Mouse (Mus musculus) stomach, embryonic 15.5 days (tissue): ENCODE results near the gene Exph5. TPM values are rescaled to one million over a fixed set of nuclear protein-coding genes. Genes with fewer than 3 reads are reported as not detected.
A peak's percentile ranks its signal among the peaks of the same experiment; 100 is the strongest.

Source experiments
- ATAC-seq: fragments of 200-750 bp; cut with Nextera tagmentation; 2 replicates; pipeline ENCODE4 v1.8.0; 2017; ENCODE audit warnings: low read depth, moderate number of reproducible peaks, moderate TSS enrichment; ENCODE audit not compliant: insufficient read depth, low FRiP score
- H3K27ac ChIP-seq: fragments of 300-500 bp; sonication (generic); 2 replicates; pipeline ENCODE4 v1.5.1; 2015; ENCODE audit warnings: mild to moderate bottlenecking, inconsistent platforms
- H3K27me3 ChIP-seq: fragments of 300-500 bp; sonication (generic); replicated peaks from 2 replicates; pipeline ENCODE4 v1.6.1; 2015; ENCODE audit warnings: inconsistent platforms
- H3K36me3 ChIP-seq: fragments of 300-500 bp; sonication (generic); 2 replicates; pipeline ENCODE4 v1.6.1; 2015; ENCODE audit warnings: inconsistent platforms
- H3K4me1 ChIP-seq: fragments of 300-500 bp; sonication (generic); 2 replicates; pipeline ENCODE4 v1.6.1; 2015; ENCODE audit warnings: inconsistent platforms
- H3K4me2 ChIP-seq: fragments of 300-500 bp; sonication (generic); 2 replicates; pipeline ENCODE4 v1.6.1; 2015; ENCODE audit warnings: mild to moderate bottlenecking, inconsistent platforms
- H3K4me3 ChIP-seq: fragments of 300-500 bp; sonication (generic); replicated peaks from 2 replicates; pipeline ENCODE4 v1.5.1; 2015; ENCODE audit warnings: inconsistent platforms
- H3K9ac ChIP-seq: fragments of 300-500 bp; sonication (generic); 2 replicates; pipeline ENCODE4 v1.6.1; 2015; ENCODE audit warnings: inconsistent platforms
- H3K9me3 ChIP-seq: fragments of 300-500 bp; sonication (generic); 2 replicates; pipeline ENCODE4 v1.6.1; 2016; ENCODE audit warnings: inconsistent platforms
- WGBS: fragments of 180-500 bp; shearing (Covaris S2); methylation state at CpG from one replicate; pipeline ENCODE4 v1.1.7; 2015; 5-methylcytosine and 5-hydroxymethylcytosine counted together
- polyA plus RNA-seq: library from polyadenylated mRNA; unstranded; fragments of >200 nt; fragmentation: Nextera tagmentation; extraction: Ambion mirVana; gene quantifications from 2 replicates; pipeline ENCODE4 v1.2.1, GENCODE M21; 2015

The Exph5 gene
- polyA plus RNA-seq, 1 experiment from 2014 or later = 7.6 TPM

DNA sequence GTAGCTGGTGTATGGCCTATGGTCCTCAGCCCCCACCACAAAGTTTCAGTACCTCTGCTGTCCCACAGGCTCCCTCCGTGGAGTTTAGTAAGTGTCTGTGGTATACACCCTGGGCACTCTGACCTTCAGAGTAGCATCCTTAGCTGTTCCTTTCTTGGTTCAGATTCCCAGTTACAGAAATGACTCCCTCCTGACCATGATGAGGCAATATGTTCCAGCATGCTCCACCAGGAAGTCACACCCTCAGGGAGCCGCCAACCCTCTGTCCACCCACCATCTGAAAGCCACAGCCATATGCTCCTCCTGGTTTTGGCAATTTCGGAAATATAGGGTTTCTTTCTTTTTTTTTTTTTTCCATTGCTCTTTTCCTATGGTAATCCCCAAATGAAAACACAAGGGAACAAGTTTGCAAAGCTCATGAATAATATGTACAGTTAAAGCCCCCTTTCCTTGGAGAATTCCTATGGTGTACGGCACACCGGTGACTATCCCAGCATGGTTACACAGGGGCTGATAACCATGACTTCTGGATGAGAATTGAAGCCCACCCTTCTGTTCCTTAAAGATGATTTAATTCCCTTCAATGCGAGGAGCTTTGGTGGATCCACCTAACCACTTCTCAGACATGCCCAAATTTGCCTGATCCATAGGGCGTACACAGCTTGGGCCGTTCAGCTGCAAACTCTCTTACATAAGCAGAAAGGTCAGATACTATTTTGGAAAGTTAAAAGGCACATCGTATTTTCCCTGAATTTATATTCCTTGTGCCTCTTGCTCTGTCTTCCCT lies 43.4 kb downstream of the Exph5 start:
- no peaks in the 10 kb centered on the region for H3K9me3 ChIP-seq
- H3K9ac ChIP-seq = no peak overlapping the region
- H3K4me3 ChIP-seq = no peak overlapping the region
- peak overlapping the region; percentile 16; the same call in 1 of the 2 replicates for H3K27ac ChIP-seq
- H3K27me3 ChIP-seq = no peaks in the 10 kb centered on the region
- no peak for ATAC-seq
- 84% methylated on average over 9 of the region's 9 CpGs for WGBS
- no peak overlapping the region for H3K4me2 ChIP-seq
- H3K4me1 ChIP-seq = no peaks in the 10 kb centered on the region
- H3K36me3 ChIP-seq = no peaks in the 10 kb centered on the region

DNA sequence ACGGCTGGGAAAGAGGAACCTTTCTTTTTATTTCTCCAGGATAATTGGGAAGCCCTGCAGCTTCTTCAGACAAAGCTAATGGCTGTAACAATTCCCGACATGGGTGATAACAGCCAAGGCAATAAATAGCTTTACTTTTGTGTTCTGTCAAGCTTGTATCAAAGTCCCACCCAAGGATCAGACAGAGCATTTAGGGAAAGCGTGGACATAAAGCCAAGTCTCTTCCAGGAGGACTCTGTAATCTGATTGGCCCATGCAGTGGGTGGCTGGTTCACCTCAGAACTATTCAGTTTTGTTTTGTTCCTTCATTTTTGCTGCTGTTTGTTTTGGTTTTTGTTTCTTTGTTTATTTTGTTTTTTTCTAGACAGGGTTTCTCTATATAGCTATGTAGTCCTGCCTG lies 44.3 kb downstream of the Exph5 start:
- H3K9ac ChIP-seq = no peak overlapping the region
- WGBS = 59% methylated on average over 3 of the region's 3 CpGs
- H3K27ac ChIP-seq = no peak overlapping the region
- no peaks in the 10 kb centered on the region for H3K4me1 ChIP-seq
- no peak for ATAC-seq
- no peak overlapping the region for H3K4me3 ChIP-seq
- no peak overlapping the region for H3K4me2 ChIP-seq
- H3K9me3 ChIP-seq = no peaks in the 10 kb centered on the region
- H3K27me3 ChIP-seq = no peaks in the 10 kb centered on the region
- H3K36me3 ChIP-seq = 0 out of 2 replicates have a peak, but pooled peaks cover 3% of the 10 kb centered on the region

DNA sequence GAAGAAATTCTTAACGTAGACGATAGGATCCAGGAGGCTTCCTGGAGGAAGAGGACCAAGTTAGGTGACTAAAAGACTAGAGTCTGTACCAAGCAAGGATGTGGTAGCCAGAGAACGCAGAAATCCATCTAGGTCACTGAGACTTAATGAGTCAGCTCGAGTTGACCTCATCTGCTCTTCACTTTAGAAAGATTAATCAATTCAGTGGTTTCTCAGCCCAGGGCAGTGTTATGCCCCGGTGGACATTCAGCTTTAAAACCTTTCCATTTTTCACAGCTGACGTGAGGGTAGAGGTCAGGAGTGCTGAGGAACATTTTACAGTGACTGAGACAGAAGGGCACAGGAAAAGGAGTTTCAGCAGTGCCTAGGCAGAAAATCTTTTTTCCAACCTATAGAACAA lies 44.9 kb downstream of the Exph5 start:
- Histone ChIP-seq H3K27me3 (no peaks in the 10 kb centered on the region), H3K9me3 (no peaks in the 10 kb centered on the region), H3K27ac (no peak overlapping the region), H3K4me3 (no peak overlapping the region), H3K4me2 (no peak overlapping the region), H3K36me3 (0 out of 2 replicates have a peak, but pooled peaks cover 3% of the 10 kb centered on the region), H3K9ac (no peak overlapping the region), H3K4me1 (no peaks in the 10 kb centered on the region)
- no peak for ATAC-seq
- 39% methylated on average over 6 of the region's 6 CpGs for WGBS

DNA sequence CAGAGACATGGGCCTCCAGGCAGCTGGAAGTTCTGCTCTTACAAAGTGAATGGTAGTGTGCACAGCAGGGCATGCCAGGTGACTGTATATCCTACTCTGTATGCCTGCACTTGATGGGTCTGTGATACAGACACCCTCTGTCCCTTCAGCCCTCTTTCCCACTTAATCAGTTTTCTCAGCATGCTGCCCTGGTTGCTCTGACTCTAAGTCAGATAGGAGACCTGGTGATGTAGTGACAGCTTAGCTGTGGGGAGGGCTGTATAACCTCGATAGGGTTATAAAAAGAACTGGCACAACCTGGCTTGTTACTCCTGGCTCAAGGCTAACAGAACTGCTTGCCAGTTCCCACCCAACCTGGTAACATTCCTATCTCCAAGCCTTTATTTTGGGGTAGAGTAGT lies 47.7 kb downstream of the Exph5 start:
- no peak overlapping the region for H3K9ac ChIP-seq
- no peak for ATAC-seq
- H3K4me1 ChIP-seq = no peaks in the 10 kb centered on the region
- H3K27me3 ChIP-seq = no peaks in the 10 kb centered on the region
- H3K4me2 ChIP-seq = no peak overlapping the region
- no peaks in the 10 kb centered on the region for H3K9me3 ChIP-seq
- 0 out of 2 replicates have a peak, but pooled peaks cover 3% of the 10 kb centered on the region for H3K36me3 ChIP-seq
- 91% methylated on average over 1 of the region's 1 CpGs for WGBS
- H3K27ac ChIP-seq = no peak overlapping the region
- no peak overlapping the region for H3K4me3 ChIP-seq

DNA sequence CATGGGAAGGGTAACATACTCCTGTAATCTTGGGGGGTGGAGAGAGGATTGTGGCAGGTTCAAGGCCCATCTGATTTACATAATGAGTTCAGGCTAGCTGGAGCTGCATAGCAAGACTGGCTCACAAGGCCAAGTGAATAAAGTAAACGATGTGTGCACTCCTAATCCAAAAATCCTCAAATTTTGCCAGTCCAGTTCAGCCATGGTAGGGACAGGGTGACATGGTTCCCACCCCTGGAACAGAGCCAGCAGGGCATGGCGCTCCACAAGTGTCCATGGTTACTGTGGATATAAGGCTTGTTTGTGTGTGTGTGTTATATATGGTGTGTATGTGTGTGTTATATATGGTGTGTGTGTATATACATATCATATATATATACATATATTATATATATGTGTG lies 48.9 kb downstream of the Exph5 start:
- ATAC-seq = no peak
- WGBS = 86% methylated on average over 2 of the region's 2 CpGs
- Histone ChIP-seq H3K27ac (no peak overlapping the region), H3K36me3 (0 out of 2 replicates have a peak, but pooled peaks cover 3% of the 10 kb centered on the region), H3K4me1 (no peaks in the 10 kb centered on the region), H3K4me2 (no peak overlapping the region), H3K9ac (no peak overlapping the region), H3K27me3 (no peaks in the 10 kb centered on the region), H3K9me3 (no peaks in the 10 kb centered on the region), H3K4me3 (no peak overlapping the region)

DNA sequence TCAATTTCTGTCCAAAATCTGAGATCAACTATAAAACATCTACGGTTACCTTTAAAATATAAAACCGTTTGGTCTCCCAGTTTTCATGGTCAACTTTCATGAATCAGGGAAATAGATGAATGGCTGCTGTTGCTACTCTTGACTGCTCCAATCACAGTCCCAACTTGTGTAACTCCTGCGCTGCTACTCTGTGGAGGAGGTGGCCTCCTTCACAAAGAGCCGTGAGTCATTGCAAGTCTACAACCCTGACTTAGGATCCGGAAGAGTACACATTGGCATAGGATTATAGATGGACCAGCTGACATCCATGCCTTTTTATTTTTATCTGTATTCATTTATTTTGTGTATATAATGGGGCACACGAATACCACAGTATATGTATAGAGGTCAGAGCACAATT lies 50.4 kb downstream of the Exph5 start:
- Histone ChIP-seq H3K27ac (no peak overlapping the region), H3K36me3 (0 out of 2 replicates have a peak, but pooled peaks cover 3% of the 10 kb centered on the region), H3K9ac (no peak overlapping the region), H3K4me2 (no peak overlapping the region), H3K4me3 (no peak overlapping the region), H3K4me1 (no peaks in the 10 kb centered on the region), H3K9me3 (no peaks in the 10 kb centered on the region), H3K27me3 (no peaks in the 10 kb centered on the region)
- no peak for ATAC-seq
- WGBS = 75% methylated on average over 6 of the region's 6 CpGs

DNA sequence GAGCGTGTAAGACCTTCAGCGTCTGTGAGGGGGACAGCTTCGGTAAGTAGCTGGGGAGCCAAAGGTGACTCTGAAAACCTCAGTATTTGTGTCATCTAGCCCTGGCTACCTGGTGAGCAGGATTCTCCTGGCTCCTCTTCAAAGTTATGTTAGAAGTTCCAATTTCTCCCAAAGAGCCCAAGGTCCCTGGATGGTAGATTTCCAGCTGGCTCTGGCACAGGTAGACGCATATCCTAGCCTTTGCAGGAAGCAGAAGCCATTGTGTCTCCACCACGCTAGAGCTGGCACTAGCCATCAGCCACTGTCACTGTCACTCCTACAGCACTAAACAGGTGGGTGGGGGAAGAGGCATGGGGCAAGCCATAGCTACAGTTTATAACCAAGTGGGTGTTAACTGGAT lies 51.7 kb downstream of the Exph5 start:
- 85% methylated on average over 5 of the region's 5 CpGs for WGBS
- no peak for ATAC-seq
- Histone ChIP-seq H3K9ac (no peak overlapping the region), H3K27me3 (no peaks in the 10 kb centered on the region), H3K4me3 (no peak overlapping the region), H3K27ac (no peak overlapping the region), H3K4me2 (no peak overlapping the region), H3K9me3 (no peaks in the 10 kb centered on the region), H3K4me1 (no peaks in the 10 kb centered on the region), H3K36me3 (0 out of 2 replicates have a peak, but pooled peaks cover 3% of the 10 kb centered on the region)

DNA sequence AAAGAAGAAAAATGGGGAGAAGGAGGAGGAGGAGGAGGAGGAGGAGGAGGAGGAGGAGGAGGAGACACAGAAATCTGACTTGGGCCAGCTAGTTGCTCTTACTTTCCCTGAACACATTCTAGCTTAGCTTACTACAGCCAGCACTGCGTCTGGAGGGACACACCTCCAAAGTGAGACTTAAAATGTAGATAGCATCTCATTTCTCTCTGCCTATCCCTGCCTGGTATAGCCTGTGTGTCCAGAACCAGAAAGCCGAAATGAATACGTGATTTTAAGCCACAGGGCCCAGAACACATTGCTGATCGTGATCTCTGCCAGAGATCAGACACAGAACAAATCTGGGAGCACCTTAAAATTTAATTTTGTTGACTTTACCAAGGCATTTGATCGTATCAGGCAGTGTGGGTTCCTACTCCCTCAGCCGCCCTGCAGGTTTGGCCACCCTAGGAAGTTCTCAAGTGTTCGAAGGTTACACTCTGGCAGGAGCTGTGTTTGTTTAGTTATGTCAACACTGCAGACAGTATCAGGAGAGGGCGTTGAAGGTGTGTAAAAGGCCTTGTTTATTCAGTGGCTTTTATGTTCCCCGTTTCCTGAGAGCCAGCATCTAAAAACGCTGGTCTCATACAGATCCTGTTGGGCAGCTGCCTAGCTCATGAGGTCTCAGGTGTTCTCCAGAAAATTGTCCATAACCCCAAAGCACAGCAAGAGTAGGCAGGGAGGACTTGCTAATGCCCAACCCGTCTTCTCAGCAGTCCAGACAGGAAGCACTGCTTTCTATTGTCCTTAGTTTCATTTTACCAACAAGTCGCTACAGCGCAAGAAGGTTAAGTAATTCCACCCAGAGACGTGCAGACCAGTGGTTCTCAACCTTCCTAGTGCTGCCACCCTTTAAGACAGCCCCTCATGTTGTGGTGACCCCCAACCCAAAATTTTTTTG lies 55.0 kb downstream of the Exph5 start:
- no peak overlapping the region for H3K9ac ChIP-seq
- H3K4me1 ChIP-seq = no peaks in the 10 kb centered on the region
- WGBS = 37% methylated on average over 14 of the region's 14 CpGs
- ATAC-seq = peak; percentile 97
- no peaks in the 10 kb centered on the region for H3K9me3 ChIP-seq
- H3K4me2 ChIP-seq = peak overlapping the region; percentile 37
- no peaks in the 10 kb centered on the region for H3K36me3 ChIP-seq
- no peaks in the 10 kb centered on the region for H3K27me3 ChIP-seq
- H3K27ac ChIP-seq = peak overlapping the region; percentile 88
- H3K4me3 ChIP-seq = no peak overlapping the region; the same call in 1 of the 2 replicates

DNA sequence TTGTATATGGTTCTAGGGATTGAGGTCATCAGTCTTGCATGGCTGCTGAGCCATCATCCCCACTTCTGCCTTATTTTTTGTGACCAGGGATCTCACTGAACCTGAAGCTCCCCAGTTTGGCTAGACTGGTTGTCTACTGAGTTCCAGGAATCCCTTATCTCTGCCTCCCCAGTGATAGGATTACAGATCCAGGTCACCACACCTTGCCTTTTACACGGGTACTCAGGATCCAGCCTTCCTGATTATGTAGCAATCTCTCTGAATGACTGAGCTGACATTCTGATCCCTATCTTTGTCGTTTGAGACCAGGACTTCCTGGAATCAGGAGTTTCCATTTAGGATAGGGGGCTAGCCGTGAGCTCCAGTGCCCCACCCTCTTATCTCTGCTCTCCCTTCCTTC lies 69.9 kb downstream of the Exph5 start:
- H3K4me2 ChIP-seq = no peak overlapping the region
- H3K4me3 ChIP-seq = no peak overlapping the region
- WGBS = 38% methylated on average over 3 of the region's 3 CpGs
- H3K9ac ChIP-seq = no peak overlapping the region
- no peaks in the 10 kb centered on the region for H3K4me1 ChIP-seq
- H3K36me3 ChIP-seq = no peaks in the 10 kb centered on the region
- H3K27ac ChIP-seq = no peak overlapping the region
- ATAC-seq = no peak
- H3K9me3 ChIP-seq = no peaks in the 10 kb centered on the region
- no peaks in the 10 kb centered on the region for H3K27me3 ChIP-seq

DNA sequence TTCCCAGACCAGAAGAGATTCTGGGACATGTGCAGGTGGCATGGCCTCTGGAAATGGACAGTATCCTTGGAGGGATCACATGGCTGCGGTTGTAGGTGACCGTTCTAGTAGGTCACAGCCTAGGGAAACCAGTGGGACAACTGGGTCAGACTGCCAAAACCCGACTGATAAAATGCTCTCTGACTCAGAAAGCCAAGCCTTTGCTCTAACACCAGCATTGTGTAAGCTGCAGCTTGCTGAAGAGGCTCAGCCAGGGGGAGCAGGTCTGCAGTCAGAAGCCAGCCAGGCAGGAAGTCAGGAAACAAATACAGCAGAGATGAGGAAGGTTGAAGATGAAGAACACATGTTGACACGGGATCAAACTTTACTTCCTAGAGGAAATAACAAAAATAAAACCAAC lies 74.4 kb downstream of the Exph5 start:
- H3K4me1 ChIP-seq = no peaks in the 10 kb centered on the region
- no peaks in the 10 kb centered on the region for H3K36me3 ChIP-seq
- 51% methylated on average over 4 of the region's 4 CpGs for WGBS
- peak; percentile 39; the same call in 1 of the 2 replicates for ATAC-seq
- H3K4me2 ChIP-seq = no peak overlapping the region
- H3K27ac ChIP-seq = peak overlapping the region; percentile 42
- no peaks in the 10 kb centered on the region for H3K27me3 ChIP-seq
- no peaks in the 10 kb centered on the region for H3K9me3 ChIP-seq
- H3K4me3 ChIP-seq = no peak overlapping the region
- no peak overlapping the region for H3K9ac ChIP-seq

DNA sequence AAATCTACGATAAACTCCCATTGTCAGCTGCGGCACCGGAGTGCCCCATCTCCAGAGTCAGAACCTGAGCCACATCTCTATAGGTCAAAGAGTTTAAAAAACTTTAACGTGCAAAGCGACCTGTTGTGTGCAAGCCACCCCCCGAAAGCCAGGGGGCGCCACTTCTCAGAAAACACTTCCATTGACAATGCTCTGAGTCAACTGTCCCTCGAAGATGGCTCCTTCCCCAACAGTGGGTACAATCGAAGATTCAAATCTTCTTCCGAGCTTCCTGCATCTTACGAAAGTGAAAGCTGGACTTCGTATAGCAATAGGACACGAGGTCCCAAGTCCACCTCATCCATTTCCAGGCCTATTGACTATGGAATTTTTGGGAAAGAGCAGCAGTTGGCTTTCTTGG lies 75.3 kb downstream of the Exph5 start:
- WGBS = 87% methylated on average over 13 of the region's 13 CpGs
- H3K27ac ChIP-seq = no peak overlapping the region
- no peaks in the 10 kb centered on the region for H3K9me3 ChIP-seq
- no peak overlapping the region for H3K4me2 ChIP-seq
- no peak overlapping the region for H3K4me3 ChIP-seq
- H3K27me3 ChIP-seq = no peaks in the 10 kb centered on the region
- no peak for ATAC-seq
- no peaks in the 10 kb centered on the region for H3K4me1 ChIP-seq
- H3K9ac ChIP-seq = no peak overlapping the region
- no peaks in the 10 kb centered on the region for H3K36me3 ChIP-seq

DNA sequence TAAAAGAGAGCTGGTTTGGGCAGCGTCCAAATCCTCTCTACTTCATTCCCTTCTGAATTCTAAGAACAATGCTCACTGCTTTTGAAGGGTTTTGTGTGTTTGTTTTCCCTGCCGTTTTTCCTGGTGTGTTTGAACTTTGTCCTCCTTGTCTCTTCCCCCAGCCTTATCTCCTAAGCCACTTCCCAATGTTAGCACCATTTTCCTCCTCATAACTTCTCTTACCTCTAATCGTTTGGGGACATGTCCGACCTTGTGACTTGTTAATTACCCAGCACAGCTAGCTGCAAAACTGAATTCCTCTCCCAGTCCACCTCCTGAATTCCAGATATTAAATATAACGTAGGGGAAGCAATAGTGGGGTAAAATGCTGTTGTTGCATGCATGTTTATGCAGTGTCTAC lies 76.1 kb downstream of the Exph5 start:
- no peak for ATAC-seq
- H3K9me3 ChIP-seq = no peaks in the 10 kb centered on the region
- 42% methylated on average over 5 of the region's 5 CpGs for WGBS
- H3K9ac ChIP-seq = no peak overlapping the region
- H3K4me3 ChIP-seq = no peak overlapping the region
- H3K27me3 ChIP-seq = no peaks in the 10 kb centered on the region
- no peak overlapping the region for H3K4me2 ChIP-seq
- H3K4me1 ChIP-seq = no peaks in the 10 kb centered on the region
- H3K27ac ChIP-seq = no peak overlapping the region
- H3K36me3 ChIP-seq = no peaks in the 10 kb centered on the region
